Mouse (Mus musculus) MEL (cell line): ENCODE results near the gene Mydgf. TPM values are rescaled to one million over a fixed set of nuclear protein-coding genes. Genes with fewer than 3 reads are reported as not detected.
A peak's percentile ranks its signal among the peaks of the same experiment; 100 is the strongest.

Experiments
- DNase-seq: peaks from one replicate; pipeline ENCODE4 v3.0.0; 2011; ENCODE audit warnings: low read depth, low spot score
- H3K27ac ChIP-seq: 2 replicates; pipeline ENCODE4 v1.5.1; 2012; ENCODE audit warnings: low read depth, mild to moderate bottlenecking, control low read depth, low read length, moderate library complexity; ENCODE audit not compliant: control insufficient read depth
- H3K27me3 ChIP-seq, 2 experiments: fragments of 150-350 bp in 1 of 2; sonication (generic) in 1 of 2; 2 replicates each; pipeline ENCODE4 v1.6.1; 2012; ENCODE audit warnings: low read length in 2 of 2, mild to moderate bottlenecking in 2 of 2, improper control_type of control experiment in 1 of 2, moderate library complexity in 1 of 2; ENCODE audit not compliant: insufficient read depth in 2 of 2, control insufficient read depth in 1 of 2
- H3K36me3 ChIP-seq, 2 experiments: 2 replicates each; pipeline ENCODE4 v1.6.1; 2012 to 2014; ENCODE audit warnings: low read length in 2 of 2, improper control_type of control experiment in 1 of 2, inconsistent platforms in 1 of 2, mild to moderate bottlenecking in 1 of 2; ENCODE audit not compliant: insufficient read depth in 2 of 2, control insufficient read depth in 1 of 2
- H3K4me1 ChIP-seq, 2 experiments: fragments of 150-350 bp in 1 of 2; sonication (generic) in 1 of 2; 2 replicates each; pipeline ENCODE4 v1.6.1; 2012; ENCODE audit warnings: low read length in 2 of 2, improper control_type of control experiment in 1 of 2, mild to moderate bottlenecking in 1 of 2; ENCODE audit not compliant: insufficient read depth in 2 of 2, control insufficient read depth in 1 of 2
- H3K4me3 ChIP-seq, 2 experiments: fragments of 150-350 bp in 1 of 2; sonication (generic) in 1 of 2; 2 replicates each; pipeline ENCODE4 v1.5.1; 2012; ENCODE audit warnings: low read depth in 2 of 2, low read length in 2 of 2, mild to moderate bottlenecking in 2 of 2, moderate library complexity in 2 of 2, control low read depth in 1 of 2, improper control_type of control experiment in 1 of 2; ENCODE audit not compliant: control insufficient read depth in 1 of 2, insufficient read depth in 1 of 2
- H3K79me2 ChIP-seq: 2 replicates; pipeline ENCODE4 v1.6.1; 2012; ENCODE audit warnings: mild to moderate bottlenecking, low read length, moderate library complexity; ENCODE audit not compliant: control insufficient read depth, poor library complexity, insufficient read depth
- H3K9ac ChIP-seq: 2 replicates; pipeline ENCODE4 v1.6.1; 2012; ENCODE audit warnings: low read depth, mild to moderate bottlenecking, control low read depth, low read length, moderate library complexity; ENCODE audit not compliant: control insufficient read depth, poor library complexity, severe bottlenecking
- H3K9me3 ChIP-seq: fragments of 150-350 bp; sonication (generic); replicated peaks from 2 replicates; pipeline ENCODE4 v1.6.1; 2012; ENCODE audit warnings: mild to moderate bottlenecking, low read length, improper control_type of control experiment, moderate library complexity; ENCODE audit not compliant: insufficient read depth
- CHD1 ChIP-seq: IDR thresholded peaks from 2 replicates; pipeline ENCODE4 v1.6.1; 2012; ENCODE audit warnings: low read depth, mild to moderate bottlenecking, inconsistent platforms, low read length, improper control_type of control experiment
- CTCF ChIP-seq, 3 experiments: IDR thresholded peaks in 2 of 3; conservative IDR thresholded peaks in 1 of 3; 2 replicates each; pipeline ENCODE4 v1.5.1; 2011 to 2012; ENCODE audit warnings: low read length in 3 of 3, low read depth in 2 of 3, mild to moderate bottlenecking in 2 of 3, improper control_type of control experiment in 1 of 3, inconsistent platforms in 1 of 3, mixed read lengths in 1 of 3, moderate library complexity in 1 of 3; ENCODE audit not compliant: control insufficient read depth in 1 of 3, insufficient read depth in 1 of 3, poor library complexity in 1 of 3, severe bottlenecking in 1 of 3
- E2F4 ChIP-seq: IDR thresholded peaks from 2 replicates; pipeline ENCODE4 v1.6.1; 2011; ENCODE audit warnings: low read depth, low read length, improper control_type of control experiment, borderline replicate concordance
- MAX ChIP-seq: IDR thresholded peaks from 2 replicates; pipeline ENCODE4 v1.6.1; 2011; ENCODE audit warnings: low read length, improper control_type of control experiment
- MEF2A ChIP-seq: IDR thresholded peaks from 2 replicates; pipeline ENCODE4 v1.6.1; 2014; ENCODE audit warnings: low read depth, mild to moderate bottlenecking, inconsistent platforms, low read length, improper control_type of control experiment; ENCODE audit not compliant: poor library complexity, insufficient replicate concordance, severe bottlenecking; ENCODE audit errors: extremely low read depth
- MXI1 ChIP-seq: IDR thresholded peaks from 2 replicates; pipeline ENCODE4 v1.6.1; 2011; ENCODE audit warnings: mild to moderate bottlenecking, low read depth, low read length, improper control_type of control experiment
- POLR2AphosphoS2 ChIP-seq: IDR thresholded peaks from 2 replicates; pipeline ENCODE4 v1.6.1; 2011; ENCODE audit warnings: low read length, improper control_type of control experiment
- POLR2AphosphoS5 ChIP-seq: IDR thresholded peaks from 2 replicates; pipeline ENCODE4 v1.6.1; 2012; ENCODE audit warnings: low read depth, borderline replicate concordance, mild to moderate bottlenecking, inconsistent platforms, low read length, moderate library complexity, mixed read lengths
- RCOR1 ChIP-seq: IDR thresholded peaks from 2 replicates; pipeline ENCODE4 v1.6.1; 2012; ENCODE audit warnings: low read depth, mild to moderate bottlenecking, inconsistent platforms, low read length, improper control_type of control experiment
- TAL1 ChIP-seq: IDR thresholded peaks from 2 replicates; pipeline ENCODE4 v1.6.1; 2012; ENCODE audit warnings: mild to moderate bottlenecking, inconsistent platforms, low read length, moderate library complexity, mixed read lengths
- UBTF ChIP-seq: IDR thresholded peaks from 2 replicates; pipeline ENCODE4 v1.6.1; 2012; ENCODE audit warnings: low read depth, mild to moderate bottlenecking, inconsistent platforms, low read length, improper control_type of control experiment, moderate library complexity, borderline replicate concordance; ENCODE audit not compliant: insufficient read depth
- USF1 ChIP-seq: IDR thresholded peaks from 2 replicates; pipeline ENCODE4 v1.6.1; 2014; ENCODE audit warnings: low read depth, mild to moderate bottlenecking, inconsistent platforms, low read length, improper control_type of control experiment, moderate library complexity
- polyA plus RNA-seq, 2 experiments: library from polyadenylated mRNA; stranded (reverse) in 1 of 2; unstranded in 1 of 2; fragments of >175 nt in 1 of 2; fragments of >200 nt in 1 of 2; gene quantifications; 2 replicates each; pipeline versions ENCODE4 v1.2.1 to v1.2.4; 2012; ENCODE audit warnings: low replicate concordance in 2 of 2, low read depth in 1 of 2; ENCODE audit not compliant: insufficient read length in 2 of 2, insufficient read depth in 1 of 2, missing spikeins in 1 of 2
- total RNA-seq: library from RNA; depleted of rRNA; stranded (reverse); fragments of 300-350 nt; gene quantifications from 2 replicates; pipeline ENCODE4 v1.2.3, GENCODE M21; 2012

Gene Mydgf
- total and polyA plus RNA-seq, 3 experiments, result 117 to 137 TPM; not detected in 1

- Histone ChIP-seq H3K9me3 (no peaks in the 10 kb centered on the region), H3K4me3 (no peak overlapping the region), H3K27me3 (no peaks in the 10 kb centered on the region), H3K27ac (no peak overlapping the region), H3K36me3 (peaks cover 0 to 2% of the 10 kb centered on the region in 2 experiments; a peak in 1 of 4 replicates), H3K79me2 (no peaks in the 10 kb centered on the region), H3K4me1 (no peaks in the 10 kb centered on the region), H3K9ac (no peak overlapping the region)
- DNase-seq, result no peak
- TF ChIP-seq MEF2A, result no peak
- TF ChIP-seq E2F4, result no peak
- no peak for TF ChIP-seq UBTF
- TF ChIP-seq POLR2AphosphoS2, result no peak
- no peak for TF ChIP-seq MXI1
- TF ChIP-seq CHD1, result no peak
- no peak for TF ChIP-seq POLR2AphosphoS5
Observed at GRCm38 (mm10) chr17:56206986-56207674, 23.4 kb upstream of the Mydgf start.

GRCm38 (mm10) chr17:56206276-56206884, 22.7 kb upstream of the Mydgf start:
- Histone ChIP-seq H3K36me3 (peaks cover 0 to 2% of the 10 kb centered on the region in 2 experiments; a peak in 1 of 4 replicates), H3K9me3 (no peaks in the 10 kb centered on the region), H3K79me2 (no peaks in the 10 kb centered on the region), H3K27me3 (no peaks in the 10 kb centered on the region), H3K4me3 (no peak overlapping the region), H3K4me1 (no peaks in the 10 kb centered on the region), H3K9ac (no peak overlapping the region), H3K27ac (no peak overlapping the region)
- TF ChIP-seq RCOR1, result no peak
- no peak for DNase-seq

GRCm38 (mm10) chr17:56203729-56204128, 20.0 kb upstream of the Mydgf start:
- Histone ChIP-seq H3K4me3 (no peak overlapping the region), H3K27ac (no peak overlapping the region), H3K9me3 (no peaks in the 10 kb centered on the region), H3K4me1 (no peaks in the 10 kb centered on the region), H3K27me3 (no peaks in the 10 kb centered on the region), H3K79me2 (no peaks in the 10 kb centered on the region), H3K36me3 (no peaks in the 10 kb centered on the region; a peak in 1 of 4 replicates), H3K9ac (no peak overlapping the region)
- no peak for TF ChIP-seq E2F4
- TF ChIP-seq CHD1, result no peak
- no peak for TF ChIP-seq TAL1
- no peak for TF ChIP-seq USF1
- no peak for TF ChIP-seq MAX
- peak in 2 of 3 experiments; percentile 5 to 8; a peak in 2 of 6 replicates for TF ChIP-seq CTCF (IDR thresholded peaks at IDR 0.05 in 2 of 3, conservative IDR thresholded peaks at IDR 0.05 in 1 of 3; ENCODE audit: control insufficient read depth in 1 of 3, insufficient read depth in 1 of 3, low read depth in 2 of 3, low read length in 3 of 3, poor library complexity in 1 of 3, severe bottlenecking in 1 of 3)
- DNase-seq, result no peak
